Mouse (Mus musculus) heart, adult 2 months (tissue): ENCODE results near the gene Trmt61a.

Source experiments
- CTCF ChIP-seq: fragments of 200-600 bp; IDR thresholded peaks from 2 replicates; pipeline ENCODE4 v1.8.1; 2022; ENCODE audit warnings: antibody characterized with exemption, mild to moderate bottlenecking, moderate library complexity
- EP300 ChIP-seq: fragments of 200-500 bp; IDR thresholded peaks from 2 replicates; pipeline ENCODE4 v1.6.1; 2011; ENCODE audit warnings: low read depth, low read length, control low read depth; ENCODE audit not compliant: insufficient read depth
- POLR2A ChIP-seq: fragments of 200-500 bp; IDR thresholded peaks from 2 replicates; pipeline ENCODE4 v1.6.1; 2011; ENCODE audit warnings: mild to moderate bottlenecking, low read depth, low read length, control low read depth; ENCODE audit not compliant: insufficient read depth

GRCm38 (mm10) chr12:111670371-111670971 is 7.4 kb upstream of the Trmt61a start:
- TF ChIP-seq EP300 (no peak), CTCF (no peak), POLR2A (no peak)
